Mouse (Mus musculus) stomach, embryonic 15.5 days (tissue): Measurements from ENCODE around the gene Rln3. TPM values are rescaled to one million over a fixed set of nuclear protein-coding genes. Genes with fewer than 3 reads are reported as not detected.
"Not testable (repeated sequence)": the region's sequence is repeated elsewhere in the genome, so short reads cannot be mapped to it uniquely, and the experiment has no call there.

Experiments
- ATAC-seq: fragments of 200-750 bp; cut with Nextera tagmentation; 2 replicates; pipeline ENCODE4 v1.8.0; 2017; ENCODE audit warnings: low read depth, moderate number of reproducible peaks, moderate TSS enrichment; ENCODE audit not compliant: insufficient read depth, low FRiP score
- H3K27ac ChIP-seq: fragments of 300-500 bp; sonication (generic); 2 replicates; pipeline ENCODE4 v1.5.1; 2015; ENCODE audit warnings: mild to moderate bottlenecking, inconsistent platforms
- H3K27me3 ChIP-seq: fragments of 300-500 bp; sonication (generic); replicated peaks from 2 replicates; pipeline ENCODE4 v1.6.1; 2015; ENCODE audit warnings: inconsistent platforms
- H3K36me3 ChIP-seq: fragments of 300-500 bp; sonication (generic); 2 replicates; pipeline ENCODE4 v1.6.1; 2015; ENCODE audit warnings: inconsistent platforms
- H3K4me1 ChIP-seq: fragments of 300-500 bp; sonication (generic); 2 replicates; pipeline ENCODE4 v1.6.1; 2015; ENCODE audit warnings: inconsistent platforms
- H3K4me2 ChIP-seq: fragments of 300-500 bp; sonication (generic); 2 replicates; pipeline ENCODE4 v1.6.1; 2015; ENCODE audit warnings: mild to moderate bottlenecking, inconsistent platforms
- H3K4me3 ChIP-seq: fragments of 300-500 bp; sonication (generic); replicated peaks from 2 replicates; pipeline ENCODE4 v1.5.1; 2015; ENCODE audit warnings: inconsistent platforms
- H3K9ac ChIP-seq: fragments of 300-500 bp; sonication (generic); 2 replicates; pipeline ENCODE4 v1.6.1; 2015; ENCODE audit warnings: inconsistent platforms
- H3K9me3 ChIP-seq: fragments of 300-500 bp; sonication (generic); 2 replicates; pipeline ENCODE4 v1.6.1; 2016; ENCODE audit warnings: inconsistent platforms
- WGBS: fragments of 180-500 bp; shearing (Covaris S2); methylation state at CpG from one replicate; pipeline ENCODE4 v1.1.7; 2015; 5-methylcytosine and 5-hydroxymethylcytosine counted together
- polyA plus RNA-seq: library from polyadenylated mRNA; unstranded; fragments of >200 nt; fragmentation: Nextera tagmentation; extraction: Ambion mirVana; gene quantifications from 2 replicates; pipeline ENCODE4 v1.2.1, GENCODE M21; 2015

The Rln3 gene
- polyA plus RNA-seq, 1 experiment from 2014 or later = not detected

DNA sequence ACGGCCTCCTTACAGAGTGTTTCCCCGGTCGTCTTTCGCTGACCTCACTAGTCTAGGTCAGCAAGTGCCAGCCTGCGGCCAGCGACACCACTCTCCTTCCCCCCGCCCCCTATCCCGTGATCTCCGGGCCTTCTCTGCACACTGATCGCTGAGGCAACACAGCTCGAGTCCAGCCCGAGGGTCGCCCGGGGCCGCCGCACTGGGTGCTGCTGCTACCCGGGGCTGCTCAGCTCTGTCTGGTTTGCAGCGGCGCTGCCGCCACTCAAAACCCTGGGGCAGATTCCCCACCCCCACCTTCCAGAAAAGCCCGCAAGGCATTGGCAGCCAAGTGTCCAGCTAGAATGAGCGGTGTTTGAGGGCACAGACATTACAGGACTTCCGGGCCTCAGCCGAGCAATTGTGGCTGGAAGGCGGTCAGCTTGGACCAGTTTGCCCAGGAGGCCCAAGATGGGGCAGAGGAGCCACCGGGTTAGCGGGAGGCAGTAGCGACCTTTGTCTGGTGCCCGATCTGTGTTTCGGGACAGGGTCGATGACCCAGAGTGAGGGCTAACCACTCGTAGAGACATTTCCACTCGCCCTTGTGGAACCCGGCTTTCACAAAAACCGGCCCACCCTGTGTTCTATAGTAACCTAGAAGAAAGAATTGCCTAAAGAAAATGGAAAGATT lies 32.2 kb downstream of the Rln3 start:
- no peaks in the 10 kb centered on the region for H3K9me3 ChIP-seq
- H3K4me1 ChIP-seq = peaks cover 27% of the 10 kb centered on the region
- ATAC-seq = no peak
- H3K36me3 ChIP-seq = no peaks in the 10 kb centered on the region
- peaks cover 39% of the 10 kb centered on the region for H3K27me3 ChIP-seq
- no peak overlapping the region for H3K9ac ChIP-seq
- peak overlapping the region; percentile 51 for H3K4me3 ChIP-seq
- 15% methylated on average over 35 of the region's 35 CpGs for WGBS
- H3K4me2 ChIP-seq = peak overlapping the region; percentile 100
- H3K27ac ChIP-seq = no peak overlapping the region

DNA sequence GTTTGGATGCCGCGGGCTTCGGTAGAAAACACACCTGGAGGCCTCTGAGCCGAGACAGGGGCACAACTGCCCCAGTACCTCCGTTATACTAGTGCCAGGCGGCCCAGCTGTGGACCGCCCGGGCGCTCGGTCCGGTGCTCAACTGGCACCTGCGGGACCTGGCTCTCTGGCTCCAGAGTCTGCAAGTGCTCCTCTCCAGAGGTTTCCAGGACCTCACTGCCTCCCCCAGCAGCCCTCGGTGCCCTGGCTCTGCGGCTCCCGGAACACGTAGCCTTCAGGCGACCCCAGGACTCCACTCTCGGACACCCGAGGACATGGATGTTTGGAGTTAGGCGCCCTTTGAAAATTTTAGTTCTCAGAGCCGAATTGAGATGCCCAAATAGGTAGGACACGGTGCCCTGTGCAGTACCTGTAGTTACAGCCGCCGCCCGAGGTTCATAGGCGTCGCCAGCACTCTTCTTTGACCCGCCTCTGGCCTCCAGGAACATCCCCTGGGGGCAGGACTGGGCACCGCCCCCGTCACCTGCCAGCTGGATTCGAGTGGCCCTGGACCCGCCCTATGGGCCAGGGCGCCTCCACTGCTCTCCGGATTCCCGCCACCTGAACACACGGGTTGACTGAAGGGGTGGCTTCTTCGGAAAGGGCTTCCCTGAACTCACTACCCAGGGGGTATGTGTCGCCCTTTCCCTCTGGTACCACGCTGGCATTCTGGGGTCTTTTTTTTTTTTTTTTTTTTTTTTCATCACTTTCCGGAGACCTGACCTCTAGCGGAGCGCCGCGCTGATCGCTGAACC lies 32.9 kb downstream of the Rln3 start, which contains the start of gene 2210011C24Rik:
Gene 2210011C24Rik (minus strand): TSS at position 467 of the 794 bp plus-strand sequence.
- no peak for ATAC-seq
- WGBS = 1% methylated on average over 45 of the region's 45 CpGs
- H3K4me1 ChIP-seq = peaks cover 27% of the 10 kb centered on the region
- peak within 1 kb of the TSS; percentile 7 for H3K9ac ChIP-seq
- H3K4me3 ChIP-seq = peak within 1 kb of the TSS; percentile 51
- H3K27me3 ChIP-seq = peaks cover 35% of the 10 kb centered on the region
- H3K4me2 ChIP-seq = peak within 1 kb of the TSS; percentile 100
- H3K27ac ChIP-seq = no peak within 1 kb of the TSS
- H3K9me3 ChIP-seq = no peaks in the 10 kb centered on the region
- H3K36me3 ChIP-seq = no peaks in the 10 kb centered on the region

DNA sequence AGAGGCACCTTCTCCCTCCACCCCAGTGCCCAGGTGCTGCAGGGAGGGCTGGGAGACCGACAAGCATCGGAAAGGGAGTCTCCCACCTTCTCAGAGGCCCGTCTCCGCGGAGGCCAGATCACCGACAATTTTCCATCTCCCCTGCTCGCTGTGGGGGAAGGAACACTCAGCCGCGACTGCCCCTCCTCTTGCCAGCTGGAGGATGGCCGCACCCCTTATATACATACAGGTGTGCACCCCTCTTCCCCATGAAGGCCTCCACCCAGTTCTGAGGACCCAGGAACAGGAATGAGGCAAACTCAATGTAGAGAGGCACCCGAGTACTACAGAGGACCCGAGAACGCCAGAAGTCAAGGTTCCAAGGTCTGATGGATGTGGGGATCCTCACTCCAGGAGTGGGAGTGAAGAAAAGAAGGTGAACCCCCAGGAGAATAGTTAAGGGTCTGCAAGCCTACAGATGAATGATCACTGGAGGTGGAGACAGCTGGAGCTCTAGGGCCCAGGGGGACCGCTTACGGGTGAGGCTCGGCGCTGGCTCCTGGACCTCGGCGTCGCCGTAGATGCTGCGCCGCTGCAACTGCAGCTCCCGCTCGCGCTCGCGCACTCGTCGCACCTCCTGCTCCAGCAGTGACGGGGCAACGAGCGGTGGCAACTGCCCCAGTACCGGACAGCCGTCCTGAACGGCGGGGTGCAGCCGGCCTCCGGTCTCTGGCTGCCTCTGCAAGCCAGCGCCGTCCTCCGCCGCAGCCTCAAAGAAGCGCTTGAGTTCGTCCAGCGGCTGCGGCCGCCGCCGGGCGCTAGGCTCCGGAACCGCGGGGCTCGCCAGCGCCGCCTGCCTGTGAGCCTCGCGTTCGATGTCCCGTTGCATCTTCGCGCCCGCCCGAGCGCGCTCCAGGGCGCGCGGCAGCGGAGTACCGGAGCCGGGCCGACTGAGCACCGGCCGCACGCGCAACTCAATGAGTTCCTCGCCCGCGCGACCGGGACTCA lies 33.9 kb downstream of the Rln3 start:
- 2% methylated on average over 80 of the region's 83 CpGs for WGBS
- H3K9ac ChIP-seq = no peak overlapping the region
- ATAC-seq = peak; percentile 40; the same call in 1 of the 2 replicates

DNA sequence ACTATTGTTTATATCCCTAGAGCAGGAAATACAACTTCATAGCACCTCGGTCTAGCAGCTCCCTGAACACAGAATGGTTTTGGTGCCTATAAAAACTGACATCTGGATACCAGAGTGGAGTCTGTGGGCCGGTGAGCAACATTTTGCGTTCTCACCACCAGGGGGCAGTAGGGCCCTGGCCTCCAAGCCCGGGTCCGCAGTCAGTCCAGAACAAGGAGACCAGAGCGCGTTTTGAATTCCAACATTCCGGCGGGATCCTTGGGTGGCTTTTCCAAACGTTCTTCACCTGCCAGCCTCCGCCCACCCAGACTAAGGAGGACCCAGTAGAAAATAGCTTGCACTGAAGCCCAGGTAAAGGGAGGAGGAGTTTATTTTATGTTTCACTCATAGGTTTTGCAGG lies 34.9 kb downstream of the Rln3 start:
- H3K27me3 ChIP-seq = peaks cover 35% of the 10 kb centered on the region
- no peaks in the 10 kb centered on the region for H3K36me3 ChIP-seq
- no peak overlapping the region for H3K9ac ChIP-seq
- under 1% methylated on average over 11 of the region's 11 CpGs for WGBS
- peaks cover 30% of the 10 kb centered on the region for H3K4me1 ChIP-seq
- no peaks in the 10 kb centered on the region for H3K9me3 ChIP-seq
- ATAC-seq = no peak
- no peak overlapping the region for H3K27ac ChIP-seq
- H3K4me3 ChIP-seq = peak overlapping the region; percentile 51; the same call in 1 of the 2 replicates
- no peak overlapping the region; the same call in 1 of the 2 replicates for H3K4me2 ChIP-seq

More for the DNA sequence above, 33.9 kb downstream of the Rln3 start:
- H3K9me3 ChIP-seq = no peaks in the 10 kb centered on the region
- H3K4me3 ChIP-seq = peak overlapping the region; percentile 51
- H3K27ac ChIP-seq = no peak overlapping the region
- H3K4me1 ChIP-seq = peaks cover 27% of the 10 kb centered on the region
- peak overlapping the region; percentile 100 for H3K4me2 ChIP-seq
- no peaks in the 10 kb centered on the region for H3K36me3 ChIP-seq
- H3K27me3 ChIP-seq = peaks cover 35% of the 10 kb centered on the region

DNA sequence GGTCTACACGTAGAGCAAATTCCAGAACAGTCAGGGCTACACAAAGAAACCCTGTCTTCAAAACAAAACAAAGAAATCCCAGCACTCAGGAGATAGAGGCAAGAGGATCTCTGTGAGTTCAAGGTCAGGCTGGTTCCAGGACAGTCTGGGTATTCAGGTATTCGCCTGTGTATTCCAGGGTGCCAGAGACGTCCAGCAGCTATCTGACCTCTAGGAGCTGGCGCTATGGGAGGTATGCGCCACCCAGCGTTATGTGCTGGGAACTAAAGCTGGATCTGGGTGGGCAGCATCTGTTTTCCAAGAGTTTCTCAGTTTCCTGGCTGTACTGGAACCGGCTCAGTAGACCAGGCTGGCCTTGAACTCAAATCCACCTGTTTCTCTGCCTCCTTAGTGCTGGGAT lies 36.4 kb downstream of the Rln3 start:
- H3K4me1 ChIP-seq = peaks cover 34% of the 10 kb centered on the region
- ATAC-seq = no peak
- no peak overlapping the region for H3K4me2 ChIP-seq
- no peak overlapping the region for H3K4me3 ChIP-seq
- H3K27ac ChIP-seq = no peak overlapping the region
- peaks cover 33% of the 10 kb centered on the region for H3K27me3 ChIP-seq
- 33% methylated on average over 7 of the region's 7 CpGs for WGBS
- no peak overlapping the region for H3K9ac ChIP-seq
- H3K36me3 ChIP-seq = no peaks in the 10 kb centered on the region
- no peaks in the 10 kb centered on the region for H3K9me3 ChIP-seq

DNA sequence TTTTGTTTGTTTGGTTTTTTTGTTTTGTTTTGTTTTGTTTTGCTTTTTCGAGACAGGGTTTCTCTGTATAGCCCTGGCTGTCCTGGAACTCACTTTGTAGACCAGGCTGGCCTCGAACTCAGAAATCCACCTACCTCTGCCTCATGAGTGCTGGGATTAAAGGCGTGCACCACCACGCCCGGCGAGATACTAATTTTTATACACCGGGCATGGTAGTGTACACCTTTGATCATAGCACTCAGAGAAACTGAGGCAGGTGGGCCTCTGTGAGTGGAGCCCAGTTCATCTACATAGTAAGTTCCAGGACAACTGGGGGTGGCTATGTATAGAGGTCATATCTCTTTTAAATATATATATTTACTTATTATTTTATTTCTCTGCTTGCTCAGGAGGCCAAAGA lies 39.3 kb downstream of the Rln3 start:
- not testable (repeated sequence) for H3K27me3 ChIP-seq, H3K4me2 ChIP-seq, ATAC-seq, H3K9ac ChIP-seq, H3K9me3 ChIP-seq, H3K4me3 ChIP-seq, H3K27ac ChIP-seq
- Histone ChIP-seq H3K36me3 (peaks cover 15% of the 10 kb centered on the region), H3K4me1 (peaks cover 23% of the 10 kb centered on the region)
- WGBS = 91% methylated on average over 7 of the region's 7 CpGs

DNA sequence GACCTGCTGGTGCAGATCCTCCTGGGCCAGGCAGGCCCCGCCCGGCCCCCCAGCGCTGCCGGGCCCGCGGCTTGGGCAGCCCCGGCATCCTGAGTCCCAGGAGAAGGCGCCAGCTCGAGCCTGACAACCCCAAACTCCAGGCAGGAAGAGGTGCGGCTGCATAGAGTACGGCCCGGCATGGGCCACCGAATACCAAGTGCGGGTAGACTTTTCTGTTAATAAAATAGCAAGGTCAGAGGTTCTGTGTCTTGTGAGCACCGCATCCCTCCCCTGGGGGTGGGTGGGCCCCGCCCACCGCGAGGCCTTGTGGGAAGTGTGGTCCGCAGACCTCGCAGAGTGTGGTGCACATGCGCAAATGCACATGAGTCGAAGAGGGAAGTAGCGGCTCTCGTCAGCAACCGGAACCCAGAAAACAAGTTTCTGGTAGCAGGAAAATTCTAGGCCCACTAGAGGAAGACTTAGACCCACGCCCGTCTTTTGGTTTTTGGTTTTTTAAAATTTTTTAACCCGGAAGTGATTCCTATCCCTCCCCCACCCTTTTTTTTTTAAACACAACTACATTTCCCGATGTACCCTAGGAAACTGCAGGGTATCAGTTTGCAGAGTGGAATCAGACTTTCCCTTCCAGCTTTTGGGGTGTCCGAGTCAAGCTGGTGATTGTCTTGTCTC lies 40.1 kb downstream of the Rln3 start:
- Histone ChIP-seq H3K4me1 (peaks cover 21% of the 10 kb centered on the region), H3K27me3 (no peaks in the 10 kb centered on the region), H3K27ac (peak overlapping the region; percentile 89), H3K9me3 (no peaks in the 10 kb centered on the region), H3K36me3 (peaks cover 17% of the 10 kb centered on the region), H3K4me2 (peak overlapping the region; percentile 85), H3K9ac (peak overlapping the region; percentile 24; the same call in 1 of the 2 replicates), H3K4me3 (peak overlapping the region; percentile 58)
- ATAC-seq = peak; percentile 86
- WGBS = under 1% methylated on average over 30 of the region's 30 CpGs

DNA sequence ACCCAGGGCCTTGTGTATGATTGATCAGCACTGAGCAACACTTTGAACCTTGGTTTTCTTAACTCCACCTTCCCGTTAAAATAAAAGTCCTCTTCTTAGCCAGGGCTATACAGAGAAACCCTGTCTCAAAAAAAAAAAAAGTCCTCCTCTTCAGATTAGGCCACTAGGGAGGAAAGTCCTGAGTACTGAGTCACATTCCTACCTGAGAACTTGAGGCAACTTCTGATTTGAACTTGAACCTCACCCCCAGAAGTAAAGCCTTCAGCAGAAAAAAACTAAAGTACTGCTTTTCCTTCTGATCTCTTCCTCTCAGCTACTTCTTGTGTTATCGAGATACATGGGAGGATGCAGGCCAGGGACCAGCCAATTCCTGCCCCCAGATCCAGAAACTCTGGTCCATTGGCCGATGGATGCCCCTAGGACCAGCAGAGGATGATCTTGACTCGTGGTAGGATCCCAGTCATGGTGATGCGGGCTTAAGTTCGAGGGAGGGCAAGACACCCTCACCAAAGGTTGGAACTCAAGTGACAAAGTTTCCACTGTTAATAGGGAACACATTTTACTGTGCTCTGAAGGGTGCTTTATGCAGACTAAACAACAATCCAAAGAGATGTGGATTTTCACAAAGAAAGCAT lies 41.1 kb downstream of the Rln3 start:
- Histone ChIP-seq H3K27ac (no peak overlapping the region), H3K4me1 (peaks cover 31% of the 10 kb centered on the region), H3K4me2 (peak overlapping the region; percentile 85), H3K36me3 (peaks cover 20% of the 10 kb centered on the region), H3K9me3 (no peaks in the 10 kb centered on the region), H3K27me3 (no peaks in the 10 kb centered on the region), H3K4me3 (peak overlapping the region; percentile 58), H3K9ac (no peak overlapping the region)
- 75% methylated on average over 6 of the region's 6 CpGs for WGBS
- ATAC-seq = no peak

DNA sequence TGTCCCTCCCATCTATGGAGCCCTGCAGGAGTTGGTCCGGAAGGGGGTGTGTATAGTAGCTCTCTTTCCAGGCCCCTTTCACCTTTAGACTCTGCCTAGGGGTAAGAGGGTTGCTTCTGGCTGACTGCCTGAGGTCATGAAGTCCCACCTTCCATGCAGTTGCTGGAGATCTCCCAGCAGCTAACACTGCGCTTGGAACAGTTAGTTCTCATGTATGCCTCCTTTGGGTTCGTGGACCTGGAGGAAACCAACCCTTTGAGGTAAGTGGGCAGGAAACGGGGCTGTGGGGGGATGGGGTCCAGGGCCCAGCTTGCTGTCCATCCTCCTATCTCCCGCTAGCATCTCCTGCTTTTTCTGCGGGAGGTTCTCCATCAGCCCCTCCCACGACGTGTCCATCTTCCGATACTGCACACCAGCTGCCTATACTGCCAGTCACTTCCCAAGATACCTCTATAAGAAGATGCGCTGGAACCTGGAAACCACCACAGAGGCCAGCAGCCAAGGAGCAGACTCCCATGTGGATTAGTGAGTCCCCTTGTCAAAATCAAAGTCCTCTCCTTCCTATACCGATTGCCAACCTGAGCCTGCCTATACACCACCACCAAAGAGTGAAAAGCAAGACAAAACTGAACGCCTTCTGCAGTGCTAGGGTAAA lies 41.7 kb downstream of the Rln3 start:
- Histone ChIP-seq H3K9me3 (no peaks in the 10 kb centered on the region), H3K9ac (no peak overlapping the region), H3K36me3 (peaks cover 20% of the 10 kb centered on the region), H3K4me2 (no peak overlapping the region), H3K27me3 (no peaks in the 10 kb centered on the region), H3K4me3 (no peak overlapping the region), H3K4me1 (peaks cover 32% of the 10 kb centered on the region), H3K27ac (no peak overlapping the region)
- ATAC-seq = no peak
- WGBS = 65% methylated on average over 12 of the region's 12 CpGs

DNA sequence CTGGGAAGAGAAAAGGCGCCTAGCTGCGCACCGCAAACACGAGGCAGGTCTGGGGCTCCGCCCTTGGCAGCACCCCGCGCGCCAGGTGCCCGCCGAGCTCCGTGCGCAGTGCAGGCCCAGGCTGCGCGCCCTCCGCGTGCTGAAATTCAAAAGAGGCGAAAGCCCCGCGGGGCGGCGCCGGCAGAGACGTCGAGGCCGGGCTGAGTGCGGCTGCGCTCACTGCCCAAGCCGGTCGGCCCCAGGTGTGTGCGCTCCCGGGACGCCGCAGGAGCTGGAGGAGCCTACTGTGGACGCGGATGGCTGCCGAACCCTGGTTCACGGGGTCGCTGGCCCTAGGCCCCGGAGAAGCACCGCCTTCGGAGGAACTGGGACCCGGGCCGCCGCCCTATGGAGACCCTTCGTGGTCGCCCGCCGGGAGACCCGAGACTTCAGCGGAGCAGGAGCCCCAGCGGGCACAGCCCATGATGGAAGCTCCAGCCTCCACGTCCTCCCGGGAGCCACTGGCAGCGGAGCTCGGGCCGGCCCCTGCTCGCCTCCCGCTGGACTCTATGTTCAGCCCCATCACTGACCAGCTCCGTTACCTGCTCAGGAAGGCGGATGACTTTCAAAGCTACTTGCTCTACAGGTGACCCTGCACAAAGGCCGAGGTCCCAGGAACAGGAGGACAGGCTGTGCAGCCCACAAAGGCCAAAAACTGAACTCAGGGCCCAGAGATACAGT lies 43.4 kb downstream of the Rln3 start, which contains the start of gene 1700067K01Rik:
Gene 1700067K01Rik (plus strand): TSS at position 222 of the 720 bp plus-strand sequence.
- Histone ChIP-seq H3K9me3 (no peaks in the 10 kb centered on the region), H3K4me2 (peak within 1 kb of the TSS; percentile 21), H3K4me3 (peak within 1 kb of the TSS; percentile 6; the same call in 1 of the 2 replicates), H3K36me3 (peaks cover 20% of the 10 kb centered on the region), H3K27me3 (no peaks in the 10 kb centered on the region), H3K4me1 (peaks cover 32% of the 10 kb centered on the region), H3K9ac (no peak within 1 kb of the TSS), H3K27ac (no peak within 1 kb of the TSS)
- ATAC-seq = no peak
- WGBS = 47% methylated on average over 61 of the region's 61 CpGs
